Mouse (Mus musculus): ENCODE measurements around the gene Fam71b.

Fam71b gene

GRCm38 (mm10) chr11:46430123-46430522 lies 33.8 kb downstream of the Fam71b start:
- in situ Hi-C loops (cut with MboI, MseI) = loop anchor here (5.0 kb wide), 1 partner anchor 33 kb away; the partner anchor contains the start of gene Fam71b

- in situ Hi-C loops (cut with MboI, MseI) = loop anchor here (5.0 kb wide), 1 partner anchor 34 kb away; the partner anchor contains the start of gene Fam71b
Measured at GRCm38 (mm10) chr11:46431129-46431528, 34.8 kb downstream of the Fam71b start.

GRCm38 (mm10) chr11:46435363-46435762 lies 39.0 kb downstream of the Fam71b start:
- in situ Hi-C loops (cut with MboI, MseI) = no loop called here

GRCm38 (mm10) chr11:46436760-46437458 lies 40.5 kb downstream of the Fam71b start, which contains the start of gene Med7:
Gene Med7 (plus strand): TSS chr11:46436925.
- in situ Hi-C loops (cut with MboI, MseI) = no loop called here

- in situ Hi-C loops (cut with MboI, MseI) = no loop called here
Measured at GRCm38 (mm10) chr11:46437459-46438000, 41.2 kb downstream of the Fam71b start.

- in situ Hi-C loops (cut with MboI, MseI) = no loop called here
Measured at GRCm38 (mm10) chr11:46439005-46439543, 42.7 kb downstream of the Fam71b start.

- in situ Hi-C loops (cut with MboI, MseI) = loop anchor here (10.0 kb wide), 2 partner anchors 193 to 223 kb away; no protein-coding TSS in a partner anchor
Measured at GRCm38 (mm10) chr11:46441774-46442173, 45.4 kb downstream of the Fam71b start.

GRCm38 (mm10) chr11:46443152-46443551 lies 46.8 kb downstream of the Fam71b start:
- in situ Hi-C loops (cut with MboI, MseI) = loop anchor here (10.0 kb wide), 2 partner anchors 192 to 222 kb away; no protein-coding TSS in a partner anchor

- in situ Hi-C loops (cut with MboI, MseI) = loop anchor here (10.0 kb wide), 2 partner anchors 191 to 221 kb away; no protein-coding TSS in a partner anchor
Measured at GRCm38 (mm10) chr11:46443979-46444378, 47.6 kb downstream of the Fam71b start.

GRCm38 (mm10) chr11:46446150-46446549 lies 49.8 kb downstream of the Fam71b start:
- in situ Hi-C loops (cut with MboI, MseI) = loop anchor here (10.0 kb wide), 2 partner anchors 189 to 219 kb away; no protein-coding TSS in a partner anchor

GRCm38 (mm10) chr11:46447644-46448484 lies 51.5 kb downstream of the Fam71b start:
- in situ Hi-C loops (cut with MboI, MseI) = loop anchor here (10.0 kb wide), 2 partner anchors 187 to 217 kb away; no protein-coding TSS in a partner anchor

GRCm38 (mm10) chr11:46449461-46450080 lies 53.2 kb downstream of the Fam71b start:
- in situ Hi-C loops (cut with MboI, MseI) = loop anchor here (10.0 kb wide), 2 partner anchors 185 to 215 kb away; no protein-coding TSS in a partner anchor

GRCm38 (mm10) chr11:46454453-46455045 lies 58.2 kb downstream of the Fam71b start, which contains the start of gene Havcr2:
Gene Havcr2 (plus strand): TSS chr11:46454935.
- in situ Hi-C loops (cut with MboI, MseI) = no loop called here
